8 mouse cellular contexts compared by ENCODE assay signal in genomic region chr16:87697707-87698365, GRCm38 (mm10). TPM values are rescaled to one million over a fixed set of nuclear protein-coding genes. Genes with fewer than 3 reads are reported as not detected.
DNase-seq lines count a peak whose midpoint lies in the region; ATAC-seq lines count a peak whose summit lies in the region.

No protein-coding gene starts in this region.

- no peak overlapping the region for H3K27ac ChIP-seq in kidney, embryonic 14.5 days (ENCODE audit: low read depth, low read length)
- peak overlapping the region; percentile 96 for H3K27ac ChIP-seq in hindbrain, embryonic 14.5 days
- H3K27ac ChIP-seq in midbrain, embryonic 14.5 days (replicated peaks; ENCODE audit: low read depth, low read length), result peak overlapping the region; percentile 92

- ATAC-seq in kidney, embryonic 14.5 days (ENCODE audit: low FRiP score, low TSS enrichment), result no peak
- no peak for ATAC-seq in hindbrain, embryonic 14.5 days (ENCODE audit: low FRiP score)
- peak; percentile 4; the same call in 1 of the 2 replicates for ATAC-seq in midbrain, embryonic 14.5 days (ENCODE audit: low FRiP score, low TSS enrichment)

- WGBS in kidney, embryonic 14.5 days, result 51% methylated on average over 16 of the region's 16 CpGs
- 40% methylated on average over 16 of the region's 16 CpGs for WGBS in hindbrain, embryonic 14.5 days
- 30% methylated on average over 16 of the region's 16 CpGs for WGBS in midbrain, embryonic 14.5 days

- H3K36me3 ChIP-seq in kidney, embryonic 14.5 days (ENCODE audit: control insufficient read depth, insufficient read depth, low read length), result no peaks in the 10 kb centered on the region
- H3K36me3 ChIP-seq in hindbrain, embryonic 14.5 days (replicated peaks; ENCODE audit: control insufficient read depth, insufficient read depth), result no peaks in the 10 kb centered on the region
- no peaks in the 10 kb centered on the region for H3K36me3 ChIP-seq in midbrain, embryonic 14.5 days (ENCODE audit: control insufficient read depth, insufficient read depth, low read length)

- no peaks in the 10 kb centered on the region for H3K27me3 ChIP-seq in kidney, embryonic 14.5 days (ENCODE audit: control insufficient read depth, insufficient read depth, low read length)
- H3K27me3 ChIP-seq in hindbrain, embryonic 14.5 days (ENCODE audit: control insufficient read depth, insufficient read depth, low read length), result no peaks in the 10 kb centered on the region
- no peaks in the 10 kb centered on the region for H3K27me3 ChIP-seq in midbrain, embryonic 14.5 days (ENCODE audit: control insufficient read depth, insufficient read depth, low read length)

- no peaks in the 10 kb centered on the region for H3K9me3 ChIP-seq in kidney, embryonic 14.5 days (ENCODE audit: control insufficient read depth, low read length)
- no peaks in the 10 kb centered on the region for H3K9me3 ChIP-seq in hindbrain, embryonic 14.5 days (ENCODE audit: control insufficient read depth, low read length)
- no peaks in the 10 kb centered on the region for H3K9me3 ChIP-seq in midbrain, embryonic 14.5 days (ENCODE audit: control insufficient read depth, low read length)

- peak overlapping the region; percentile 87 for H3K4me3 ChIP-seq in kidney, embryonic 14.5 days (ENCODE audit: low read length)
- peak overlapping the region; percentile 91 for H3K4me3 ChIP-seq in hindbrain, embryonic 14.5 days (replicated peaks; ENCODE audit: low read length)
- peak overlapping the region; percentile 76 for H3K4me3 ChIP-seq in midbrain, embryonic 14.5 days (replicated peaks; ENCODE audit: low read depth, low read length)

- DNase-seq in kidney, postnatal 25 days, result no peak
- peak; percentile 67 for DNase-seq in c-Kit-positive CD71-positive TER-119-positive erythroid progenitor cells, embryonic 14.5 days (ENCODE audit: low spot score)
- no peak for DNase-seq in hindbrain, embryonic 14.5 days (ENCODE audit: low spot score)
- DNase-seq in midbrain, embryonic 14.5 days, result peak; percentile 45
- no peak for DNase-seq in left cerebral cortex, adult 18-20 months (ENCODE audit: low spot score in 2 of 2)
- DNase-seq in thymus, postnatal 4 days, result no peak
- no peak for DNase-seq in kidney, postnatal 36 days

- H3K9ac ChIP-seq in kidney, embryonic 14.5 days (ENCODE audit: low read depth, low read length), result no peak overlapping the region
- peak overlapping the region; percentile 98 for H3K9ac ChIP-seq in hindbrain, embryonic 14.5 days
- peak overlapping the region; percentile 97; the same call in 1 of the 2 replicates for H3K9ac ChIP-seq in midbrain, embryonic 14.5 days (replicated peaks; ENCODE audit: low read length)

- peak overlapping the region; percentile 68 for H3K4me2 ChIP-seq in kidney, embryonic 14.5 days (replicated peaks; ENCODE audit: low read depth, low read length)
- peak overlapping the region; percentile 75 for H3K4me2 ChIP-seq in hindbrain, embryonic 14.5 days (replicated peaks)
- H3K4me2 ChIP-seq in midbrain, embryonic 14.5 days (ENCODE audit: low read length), result peak overlapping the region; percentile 72

- peaks cover 12% of the 10 kb centered on the region for H3K4me1 ChIP-seq in kidney, embryonic 14.5 days (ENCODE audit: control insufficient read depth, insufficient read depth, low read length)
- H3K4me1 ChIP-seq in hindbrain, embryonic 14.5 days (replicated peaks; ENCODE audit: control insufficient read depth, insufficient read depth, low read length), result peaks cover 15% of the 10 kb centered on the region
- peaks cover 9% of the 10 kb centered on the region; the same call in 1 of the 2 replicates for H3K4me1 ChIP-seq in midbrain, embryonic 14.5 days (ENCODE audit: control insufficient read depth, insufficient read depth, low read length)

RNA-seq across cellular contexts. Expression of gene Bach1, which starts 0.9 kb away (rescaled TPM):
- 9.8 and 19.6 TPM in 2 replicates for polyA plus RNA-seq in kidney, embryonic 14.5 days (2014; fragmentation: Nextera tagmentation; extraction: Ambion mirVana)
- 18.8 and 19.9 TPM in 2 replicates for polyA plus RNA-seq in hindbrain, embryonic 14.5 days (2014; fragmentation: Nextera tagmentation; extraction: Ambion mirVana)
- 16.2 and 20.3 TPM in 2 replicates for polyA plus RNA-seq in midbrain, embryonic 14.5 days (2014; fragmentation: Nextera tagmentation; extraction: Ambion mirVana)
- 10 to 100 TPM; 10.9 to 12.6 TPM for total RNA-seq in left cerebral cortex, adult 18-20 months (2021)

Comparison
In these comparisons a context has a peak if more than half of its experiments do, and no peak if none do; other contexts are left out.
1. DNase-seq: peak in c-Kit-positive CD71-positive TER-119-positive erythroid progenitor cells, embryonic 14.5 days (single experiment) and midbrain, embryonic 14.5 days (single experiment); none in kidney, postnatal 25 days (0 of 2), hindbrain, embryonic 14.5 days (single experiment), left cerebral cortex, adult 18-20 months (0 of 2), thymus, postnatal 4 days (single experiment) and kidney, postnatal 36 days (0 of 2).
2. Peak in every context shown above with its lines, with median percentiles within 50 percentile points of each other: H3K4me2 ChIP-seq and H3K4me3 ChIP-seq.